Mouse (Mus musculus) liver, embryonic 12.5 days (tissue): Measurements from ENCODE around the gene Ints1. TPM values are rescaled to one million over a fixed set of nuclear protein-coding genes. Genes with fewer than 3 reads are reported as not detected.

Experiments used
- ATAC-seq: fragments of 200-750 bp; cut with Nextera tagmentation; 2 replicates; pipeline ENCODE4 v1.8.0; 2017; ENCODE audit warnings: moderate number of reproducible peaks, mild to moderate bottlenecking, moderate library complexity
- H3K27ac ChIP-seq: fragments of 300-500 bp; sonication (generic); 2 replicates; pipeline ENCODE4 v1.5.1; 2016; ENCODE audit warnings: mild to moderate bottlenecking
- H3K27me3 ChIP-seq: fragments of 300-500 bp; sonication (generic); replicated peaks from 2 replicates; pipeline ENCODE4 v1.6.1; 2016; ENCODE audit warnings: mild to moderate bottlenecking, moderate library complexity
- H3K36me3 ChIP-seq: fragments of 300-500 bp; sonication (generic); 2 replicates; pipeline ENCODE4 v1.6.1; 2016; ENCODE audit warnings: mild to moderate bottlenecking, moderate library complexity
- H3K4me1 ChIP-seq: fragments of 300-500 bp; sonication (generic); 2 replicates; pipeline ENCODE4 v1.6.1; 2016
- H3K4me2 ChIP-seq: fragments of 300-500 bp; sonication (generic); 2 replicates; pipeline ENCODE4 v1.6.1; 2016; ENCODE audit warnings: mild to moderate bottlenecking, moderate library complexity
- H3K4me3 ChIP-seq: fragments of 300-500 bp; sonication (generic); 2 replicates; pipeline ENCODE4 v1.5.1; 2016; ENCODE audit warnings: mild to moderate bottlenecking, moderate library complexity
- H3K9ac ChIP-seq: fragments of 300-500 bp; sonication (generic); 2 replicates; pipeline ENCODE4 v1.6.1; 2016; ENCODE audit warnings: mild to moderate bottlenecking, moderate library complexity
- H3K9me3 ChIP-seq: fragments of 300-500 bp; sonication (generic); replicated peaks from 2 replicates; pipeline ENCODE4 v1.6.1; 2016; ENCODE audit warnings: mild to moderate bottlenecking, moderate library complexity
- WGBS: fragments of 180-500 bp; shearing (Covaris S2); methylation state at CpG from one replicate; pipeline ENCODE4 v1.1.7; 2016; ENCODE audit not compliant: insufficient replicate concordance; 5-methylcytosine and 5-hydroxymethylcytosine counted together
- polyA plus RNA-seq: library from polyadenylated mRNA; unstranded; fragments of >200 nt; fragmentation: Nextera tagmentation; extraction: Ambion mirVana; gene quantifications from 2 replicates; pipeline ENCODE4 v1.2.1, GENCODE M21; 2016

Ints1 gene
- polyA plus RNA-seq, 1 experiment from 2014 or later = 21.8 TPM

DNA sequence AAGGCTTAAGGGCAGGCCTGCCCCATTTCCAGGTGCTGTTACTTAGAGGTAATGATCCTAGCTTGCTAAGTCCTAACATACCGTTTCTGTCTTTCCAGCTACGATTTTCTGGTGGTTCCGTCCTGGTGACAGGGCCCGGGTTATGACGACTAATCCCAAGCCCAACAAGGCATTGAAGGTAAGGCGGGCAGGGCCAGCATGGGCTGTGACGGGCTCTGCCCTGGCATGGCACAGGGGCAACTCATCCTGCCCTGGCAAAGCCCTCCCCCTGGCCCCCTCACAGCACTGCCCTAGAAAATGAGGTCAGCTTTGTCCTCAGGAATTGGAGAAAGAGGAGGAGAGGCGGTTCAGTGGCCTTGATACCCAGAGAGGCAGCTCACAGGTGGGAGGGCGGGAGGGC, 23.6 kb upstream of the Ints1 start:
- H3K4me1 ChIP-seq = peaks cover 85% of the 10 kb centered on the region
- H3K4me3 ChIP-seq = no peak overlapping the region
- no peak overlapping the region for H3K9ac ChIP-seq
- no peaks in the 10 kb centered on the region for H3K27me3 ChIP-seq
- no peak overlapping the region for H3K4me2 ChIP-seq
- no peak for ATAC-seq
- H3K36me3 ChIP-seq = peaks cover 88% of the 10 kb centered on the region
- H3K27ac ChIP-seq = peak overlapping the region; percentile 43
- 96% methylated on average over 9 of the region's 9 CpGs for WGBS
- H3K9me3 ChIP-seq = no peaks in the 10 kb centered on the region

- H3K27ac ChIP-seq = peak overlapping the region; percentile 7; the same call in 1 of the 2 replicates
- peaks cover 88% of the 10 kb centered on the region for H3K36me3 ChIP-seq
- ATAC-seq = no peak
- peaks cover 85% of the 10 kb centered on the region for H3K4me1 ChIP-seq
- H3K27me3 ChIP-seq = no peaks in the 10 kb centered on the region
- WGBS = 72% methylated on average over 12 of the region's 12 CpGs
- 0 out of 2 replicates have a peak overlapping the region, but pooled peaks have one; percentile 17 for H3K4me2 ChIP-seq
- H3K4me3 ChIP-seq = no peak overlapping the region
- no peaks in the 10 kb centered on the region for H3K9me3 ChIP-seq
- no peak overlapping the region for H3K9ac ChIP-seq
These were observed 22.9 kb upstream of the Ints1 start for GRCm38 (mm10) chr5:139798168-139798900.

DNA sequence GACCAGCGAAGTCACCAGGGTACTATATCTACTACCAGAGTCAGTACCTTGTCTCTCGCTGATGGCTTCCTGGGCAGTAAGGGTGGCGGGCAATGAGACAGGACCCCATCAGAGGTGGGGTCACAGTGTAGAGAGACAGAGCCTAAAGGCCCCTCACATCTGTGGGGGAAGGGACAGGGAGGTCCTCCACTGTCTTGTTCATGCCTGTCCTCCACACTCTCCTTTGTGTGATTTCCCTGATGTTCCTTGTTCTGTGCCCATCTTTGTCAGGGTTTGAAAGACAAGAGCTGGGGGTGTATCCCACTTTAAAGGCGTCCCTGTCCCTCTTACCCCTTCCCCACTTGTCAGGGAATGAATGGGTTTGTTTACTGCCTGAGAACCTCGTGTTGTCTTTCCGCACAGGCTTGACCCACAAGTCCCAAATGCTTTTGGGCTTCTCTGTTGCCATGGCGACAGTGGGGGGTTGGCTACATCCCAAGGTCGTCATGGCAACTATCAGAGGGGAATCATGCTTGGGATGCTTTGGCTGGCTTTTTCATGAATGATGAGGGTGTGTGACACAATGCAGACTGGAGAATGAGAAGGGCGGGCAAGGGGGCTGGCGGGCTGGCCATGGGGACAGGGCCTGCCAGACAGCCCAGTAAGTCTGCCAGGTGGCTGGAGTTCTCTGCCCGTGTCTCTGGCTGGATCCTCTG, 22.1 kb upstream of the Ints1 start:
- H3K36me3 ChIP-seq = peaks cover 85% of the 10 kb centered on the region
- 62% methylated on average over 11 of the region's 11 CpGs for WGBS

GRCm38 (mm10) chr5:139796900-139797299, 21.4 kb upstream of the Ints1 start:
- no peak overlapping the region for H3K4me3 ChIP-seq
- peak overlapping the region; percentile 97 for H3K27ac ChIP-seq
- peaks cover 78% of the 10 kb centered on the region for H3K36me3 ChIP-seq
- peaks cover 85% of the 10 kb centered on the region for H3K4me1 ChIP-seq
- 47% methylated on average over 13 of the region's 13 CpGs for WGBS
- no peaks in the 10 kb centered on the region for H3K9me3 ChIP-seq
- peak overlapping the region; percentile 80 for H3K4me2 ChIP-seq
- peak overlapping the region; percentile 42; the same call in 1 of the 2 replicates for H3K9ac ChIP-seq
- ATAC-seq = no peak
- H3K27me3 ChIP-seq = no peaks in the 10 kb centered on the region

More for the DNA sequence above, 22.1 kb upstream of the Ints1 start:
- no peak for ATAC-seq
- Histone ChIP-seq H3K4me3 (no peak overlapping the region), H3K27ac (peak overlapping the region; percentile 97), H3K9ac (no peak overlapping the region), H3K27me3 (no peaks in the 10 kb centered on the region), H3K9me3 (no peaks in the 10 kb centered on the region), H3K4me2 (peak overlapping the region; percentile 80; the same call in 1 of the 2 replicates), H3K4me1 (peaks cover 85% of the 10 kb centered on the region)

GRCm38 (mm10) chr5:139796001-139796620, 20.6 kb upstream of the Ints1 start:
- H3K36me3 ChIP-seq = peaks cover 70% of the 10 kb centered on the region
- no peak for ATAC-seq
- 78% methylated on average over 9 of the region's 9 CpGs for WGBS

DNA sequence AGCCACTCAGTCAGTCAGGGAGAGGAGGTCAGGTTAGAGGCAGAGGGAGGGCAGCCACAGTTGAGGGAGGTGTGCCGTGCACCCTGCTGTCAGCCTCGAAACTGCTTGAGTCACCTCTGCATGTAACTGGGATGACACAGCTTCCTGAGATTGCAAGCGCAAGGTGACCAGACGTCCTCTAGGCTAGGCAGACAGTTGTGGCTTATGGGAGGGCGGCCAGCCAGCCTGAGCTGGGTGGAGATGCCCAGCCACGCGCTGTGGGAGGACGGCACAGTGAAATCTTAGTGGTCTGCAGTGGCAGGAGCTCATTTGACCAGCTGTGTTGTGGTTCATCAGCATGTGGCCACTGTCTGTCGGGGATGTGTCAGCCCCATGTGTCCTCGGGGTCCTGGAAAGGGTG, 19.5 kb upstream of the Ints1 start:
- 37% methylated on average over 10 of the region's 10 CpGs for WGBS
- peaks cover 59% of the 10 kb centered on the region for H3K36me3 ChIP-seq
- no peaks in the 10 kb centered on the region for H3K9me3 ChIP-seq
- no peaks in the 10 kb centered on the region for H3K27me3 ChIP-seq
- peak overlapping the region; percentile 97 for H3K4me3 ChIP-seq
- peak overlapping the region; percentile 97 for H3K27ac ChIP-seq
- H3K4me1 ChIP-seq = peaks cover 87% of the 10 kb centered on the region
- H3K4me2 ChIP-seq = peak overlapping the region; percentile 80
- ATAC-seq = peak; percentile 61
- H3K9ac ChIP-seq = peak overlapping the region; percentile 99

More at GRCm38 (mm10) chr5:139796001-139796620, 20.6 kb upstream of the Ints1 start:
- no peak overlapping the region for H3K4me3 ChIP-seq
- peaks cover 80% of the 10 kb centered on the region for H3K4me1 ChIP-seq
- H3K9me3 ChIP-seq = no peaks in the 10 kb centered on the region
- H3K9ac ChIP-seq = peak overlapping the region; percentile 99
- H3K4me2 ChIP-seq = peak overlapping the region; percentile 80
- peak overlapping the region; percentile 97 for H3K27ac ChIP-seq
- no peaks in the 10 kb centered on the region for H3K27me3 ChIP-seq

GRCm38 (mm10) chr5:139794137-139794536, 18.7 kb upstream of the Ints1 start:
- no peak for ATAC-seq
- peak overlapping the region; percentile 80 for H3K4me2 ChIP-seq
- H3K4me3 ChIP-seq = peak overlapping the region; percentile 97
- WGBS = 71% methylated on average over 5 of the region's 5 CpGs
- H3K36me3 ChIP-seq = peaks cover 51% of the 10 kb centered on the region
- H3K4me1 ChIP-seq = peaks cover 91% of the 10 kb centered on the region
- peak overlapping the region; percentile 97 for H3K27ac ChIP-seq
- H3K27me3 ChIP-seq = no peaks in the 10 kb centered on the region
- H3K9me3 ChIP-seq = no peaks in the 10 kb centered on the region
- peak overlapping the region; percentile 99 for H3K9ac ChIP-seq

DNA sequence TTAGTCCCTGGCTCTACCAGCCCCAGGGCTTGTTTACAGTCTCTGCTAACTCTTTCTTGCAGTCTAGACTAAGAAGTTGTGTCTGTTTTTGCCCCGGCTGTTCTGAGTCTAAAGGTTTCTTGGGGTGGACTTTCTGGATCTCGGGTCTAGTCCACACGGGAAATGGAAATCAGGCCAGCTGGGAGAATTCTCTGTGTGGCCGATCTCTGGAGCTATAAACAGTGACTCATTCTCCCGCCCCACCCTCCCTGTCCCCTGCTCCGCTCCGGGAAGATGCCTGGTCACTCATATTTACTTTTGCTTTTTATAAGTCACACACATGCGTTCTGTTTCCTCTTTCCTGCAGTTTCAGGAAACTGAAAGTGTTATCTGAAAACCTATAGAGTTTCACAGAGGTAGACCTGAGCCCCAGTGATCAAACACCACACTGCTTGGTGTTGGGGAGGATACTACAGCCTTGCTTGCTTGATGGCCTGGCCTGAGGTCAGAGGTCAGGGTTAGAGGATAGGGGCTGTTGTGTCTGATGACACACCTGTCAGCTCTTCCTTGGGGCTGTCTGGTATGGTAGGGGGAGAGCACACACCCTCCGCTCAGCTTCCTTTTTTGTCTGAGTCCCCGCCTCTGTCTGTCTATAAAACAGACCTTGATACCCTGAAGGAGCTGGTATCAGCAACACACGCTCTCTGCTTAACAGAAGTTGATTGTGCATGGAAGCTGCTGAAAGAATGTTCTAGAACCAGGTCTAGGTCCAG, 18.0 kb upstream of the Ints1 start:
- peak overlapping the region; percentile 80 for H3K4me2 ChIP-seq
- H3K36me3 ChIP-seq = peaks cover 44% of the 10 kb centered on the region
- H3K9me3 ChIP-seq = no peaks in the 10 kb centered on the region
- no peaks in the 10 kb centered on the region for H3K27me3 ChIP-seq
- peak overlapping the region; percentile 99 for H3K9ac ChIP-seq
- ATAC-seq = peak; percentile 36; the same call in 1 of the 2 replicates
- WGBS = 8% methylated on average over 11 of the region's 11 CpGs
- H3K27ac ChIP-seq = peak overlapping the region; percentile 97
- peak overlapping the region; percentile 97 for H3K4me3 ChIP-seq
- H3K4me1 ChIP-seq = peaks cover 87% of the 10 kb centered on the region

DNA sequence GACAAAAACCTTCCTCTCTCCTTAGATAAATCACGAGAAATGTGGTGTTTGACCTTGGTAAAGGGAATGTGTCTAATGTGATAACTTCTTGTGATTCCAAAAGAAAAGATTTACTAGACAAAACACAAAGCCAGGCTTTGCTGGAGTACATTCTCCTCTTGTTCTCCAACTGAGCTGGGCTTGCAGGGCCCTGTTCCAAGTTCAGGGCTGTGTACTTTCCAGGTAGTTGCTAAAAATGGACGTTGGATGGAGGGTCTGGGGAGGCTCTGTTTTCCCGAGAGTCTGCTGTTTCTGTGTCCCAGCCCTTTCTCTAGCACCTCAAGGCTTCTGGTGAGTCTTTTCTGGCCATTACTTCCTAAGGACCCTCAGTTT, 17.5 kb upstream of the Ints1 start:
- peak overlapping the region; percentile 97 for H3K4me3 ChIP-seq
- peak overlapping the region; percentile 99 for H3K9ac ChIP-seq
- H3K4me2 ChIP-seq = peak overlapping the region; percentile 80
- peak overlapping the region; percentile 97 for H3K27ac ChIP-seq
- WGBS = 10% methylated on average over 3 of the region's 3 CpGs
- H3K4me1 ChIP-seq = peaks cover 82% of the 10 kb centered on the region
- ATAC-seq = no peak
- no peaks in the 10 kb centered on the region for H3K9me3 ChIP-seq
- peaks cover 39% of the 10 kb centered on the region for H3K36me3 ChIP-seq
- no peaks in the 10 kb centered on the region for H3K27me3 ChIP-seq

GRCm38 (mm10) chr5:139792159-139792775, 16.8 kb upstream of the Ints1 start:
- no peaks in the 10 kb centered on the region for H3K27me3 ChIP-seq
- peak overlapping the region; percentile 80 for H3K4me2 ChIP-seq
- H3K4me1 ChIP-seq = peaks cover 75% of the 10 kb centered on the region
- peak overlapping the region; percentile 97 for H3K27ac ChIP-seq
- peak overlapping the region; percentile 97 for H3K4me3 ChIP-seq
- WGBS = 7% methylated on average over 11 of the region's 11 CpGs
- peak overlapping the region; percentile 99 for H3K9ac ChIP-seq
- peak; percentile 1; the same call in 1 of the 2 replicates for ATAC-seq
- H3K9me3 ChIP-seq = no peaks in the 10 kb centered on the region
- peaks cover 33% of the 10 kb centered on the region for H3K36me3 ChIP-seq
